Mouse (Mus musculus): ENCODE data around the gene Foxn3. TPM values are rescaled to one million over a fixed set of nuclear protein-coding genes. Genes with fewer than 3 reads are reported as not detected.
"Not testable (repeated sequence)": the region's sequence is repeated elsewhere in the genome, so short reads cannot be mapped to it uniquely, and the experiment has no call there.

Gene Foxn3
- polyA plus RNA-seq, 1 experiment from 2014 or later = 97.6 TPM

GRCm38 (mm10) chr12:99194120-99194519 is 369.3 kb downstream of the Foxn3 start:
- WGBS = 90% methylated on average over 17 of the region's 17 CpGs
- H3K4me3 ChIP-seq (replicated peaks); H3K4me2 ChIP-seq (replicated peaks); H3K9ac ChIP-seq; H3K27ac ChIP-seq (replicated peaks); H3K27me3 ChIP-seq; H3K36me3 ChIP-seq; H3K9me3 ChIP-seq (replicated peaks); ATAC-seq (ENCODE audit: insufficient number of reproducible peaks, low FRiP score, low TSS enrichment, low read depth): not testable (repeated sequence)
- peaks cover 13% of the 10 kb centered on the region for H3K4me1 ChIP-seq

DNA sequence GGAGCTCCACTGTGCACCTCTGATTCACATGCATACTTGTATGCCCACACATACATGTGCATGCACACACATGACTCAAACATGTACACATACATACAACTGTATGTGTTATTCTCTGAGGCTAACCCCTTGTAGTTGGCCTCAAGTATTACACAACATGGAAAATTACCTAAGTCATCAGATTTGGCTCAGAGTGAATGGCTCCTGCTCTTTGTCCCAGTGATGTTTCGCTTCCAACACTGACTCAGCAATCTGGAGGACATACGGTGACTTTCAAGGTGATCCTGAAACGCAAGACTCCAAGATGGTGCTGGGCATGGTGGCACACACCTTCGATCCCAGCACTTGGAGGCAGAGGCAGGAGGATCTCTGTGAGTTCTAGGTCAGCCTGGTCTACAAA is 375.7 kb downstream of the Foxn3 start:
- WGBS = 89% methylated on average over 4 of the region's 4 CpGs
- ATAC-seq (ENCODE audit: insufficient number of reproducible peaks, low FRiP score, low TSS enrichment, low read depth) = no peak

DNA sequence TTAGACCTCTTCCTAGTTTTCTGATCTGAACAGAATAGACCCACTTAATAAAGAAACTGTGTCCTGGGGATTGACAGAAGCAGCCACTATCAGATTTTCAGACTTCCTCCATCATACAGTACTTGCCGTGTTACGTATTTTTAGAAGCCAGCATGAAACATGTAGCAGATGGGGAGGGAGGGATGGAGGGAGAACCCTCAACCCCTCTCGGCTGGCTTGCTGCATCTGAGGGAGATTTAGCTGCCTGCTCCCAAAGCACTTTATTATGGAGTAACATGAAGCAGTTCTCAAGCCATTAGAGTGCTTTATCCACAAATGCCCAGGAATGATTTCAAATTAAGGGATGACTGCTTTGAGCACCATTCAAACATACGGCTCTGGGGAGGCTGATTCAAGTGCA is 377.1 kb downstream of the Foxn3 start:
- Histone ChIP-seq H3K4me3 (replicated peaks) (no peak overlapping the region), H3K27ac (replicated peaks) (no peak overlapping the region), H3K36me3 (no peaks in the 10 kb centered on the region), H3K27me3 (no peaks in the 10 kb centered on the region), H3K4me1 (no peaks in the 10 kb centered on the region), H3K9me3 (replicated peaks) (no peaks in the 10 kb centered on the region), H3K4me2 (replicated peaks) (no peak overlapping the region), H3K9ac (no peak overlapping the region)
- no peak for ATAC-seq (ENCODE audit: insufficient number of reproducible peaks, low FRiP score, low TSS enrichment, low read depth)
- WGBS = 28% methylated on average over 4 of the region's 4 CpGs

More for the DNA sequence above, 375.7 kb downstream of the Foxn3 start:
- H3K9me3 ChIP-seq (replicated peaks) = no peaks in the 10 kb centered on the region
- no peak overlapping the region for H3K4me3 ChIP-seq (replicated peaks)
- no peak overlapping the region for H3K9ac ChIP-seq
- no peaks in the 10 kb centered on the region for H3K36me3 ChIP-seq
- H3K27me3 ChIP-seq = no peaks in the 10 kb centered on the region
- no peak overlapping the region for H3K27ac ChIP-seq (replicated peaks)
- no peak overlapping the region for H3K4me2 ChIP-seq (replicated peaks)
- H3K4me1 ChIP-seq = no peaks in the 10 kb centered on the region

- no peak overlapping the region for H3K4me2 ChIP-seq (replicated peaks)
- no peak overlapping the region for H3K4me3 ChIP-seq (replicated peaks)
- H3K36me3 ChIP-seq = no peaks in the 10 kb centered on the region
- no peak for ATAC-seq (ENCODE audit: insufficient number of reproducible peaks, low FRiP score, low TSS enrichment, low read depth)
- no peak overlapping the region for H3K27ac ChIP-seq (replicated peaks)
- no peaks in the 10 kb centered on the region for H3K9me3 ChIP-seq (replicated peaks)
- WGBS = 82% methylated on average over 7 of the region's 7 CpGs
- no peaks in the 10 kb centered on the region for H3K27me3 ChIP-seq
- H3K4me1 ChIP-seq = no peaks in the 10 kb centered on the region
- no peak overlapping the region for H3K9ac ChIP-seq
Observed at GRCm38 (mm10) chr12:99183261-99183792, 380.1 kb downstream of the Foxn3 start.

DNA sequence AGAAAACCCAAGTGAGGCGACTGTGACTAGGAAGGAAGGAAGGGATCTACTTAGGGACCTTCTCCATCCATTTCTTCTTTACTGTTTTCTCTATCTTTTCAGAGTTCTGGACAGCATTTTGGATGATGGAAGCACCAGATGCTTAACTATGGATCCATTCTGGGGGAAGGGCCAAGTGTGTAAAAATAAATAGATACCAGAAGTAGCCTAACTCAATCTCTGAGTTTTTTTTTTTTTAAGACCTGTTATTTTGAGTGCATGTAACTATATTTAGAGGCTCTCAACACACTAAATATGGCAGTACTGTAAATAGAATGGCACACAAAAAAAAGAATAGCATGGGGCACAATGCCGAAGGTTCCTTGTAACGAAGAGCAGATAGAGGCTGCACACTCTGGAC is 381.0 kb downstream of the Foxn3 start:
- Histone ChIP-seq H3K27me3 (no peaks in the 10 kb centered on the region), H3K27ac (replicated peaks) (no peak overlapping the region), H3K36me3 (no peaks in the 10 kb centered on the region), H3K4me1 (no peaks in the 10 kb centered on the region), H3K9me3 (replicated peaks) (no peaks in the 10 kb centered on the region), H3K4me3 (replicated peaks) (no peak overlapping the region), H3K4me2 (replicated peaks) (no peak overlapping the region), H3K9ac (no peak overlapping the region)
- no peak for ATAC-seq (ENCODE audit: insufficient number of reproducible peaks, low FRiP score, low TSS enrichment, low read depth)
- 79% methylated on average over 3 of the region's 3 CpGs for WGBS

DNA sequence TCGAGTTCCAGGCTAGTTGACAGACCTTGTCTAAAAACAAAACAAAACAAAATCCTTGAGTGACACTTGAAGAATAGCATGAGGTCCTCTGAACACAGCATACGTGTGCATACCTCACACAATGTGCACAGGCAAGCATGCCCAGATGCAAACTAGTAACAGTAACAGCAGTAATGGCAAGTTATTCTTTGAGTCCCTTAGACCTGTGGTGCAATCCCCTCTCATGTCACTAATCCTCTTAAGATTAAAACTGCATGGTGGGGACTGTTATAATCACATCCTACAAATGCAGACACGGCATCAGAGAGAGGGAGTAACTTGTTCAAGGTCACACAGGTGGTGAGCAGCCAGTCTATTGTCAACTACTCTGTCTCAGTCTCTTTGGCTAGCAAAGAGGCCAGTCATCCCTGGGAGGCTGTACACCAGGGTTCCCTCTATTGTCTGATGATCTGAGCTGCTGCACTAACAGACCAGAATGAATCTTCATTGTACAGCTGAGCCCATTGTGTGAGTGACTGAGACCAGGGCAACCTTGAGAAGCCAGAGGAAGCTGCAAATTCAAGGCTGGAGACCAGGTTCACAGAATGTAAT is 383.1 kb downstream of the Foxn3 start:
- 68% methylated on average over 3 of the region's 3 CpGs for WGBS
- no peak for ATAC-seq (ENCODE audit: insufficient number of reproducible peaks, low FRiP score, low TSS enrichment, low read depth)

DNA sequence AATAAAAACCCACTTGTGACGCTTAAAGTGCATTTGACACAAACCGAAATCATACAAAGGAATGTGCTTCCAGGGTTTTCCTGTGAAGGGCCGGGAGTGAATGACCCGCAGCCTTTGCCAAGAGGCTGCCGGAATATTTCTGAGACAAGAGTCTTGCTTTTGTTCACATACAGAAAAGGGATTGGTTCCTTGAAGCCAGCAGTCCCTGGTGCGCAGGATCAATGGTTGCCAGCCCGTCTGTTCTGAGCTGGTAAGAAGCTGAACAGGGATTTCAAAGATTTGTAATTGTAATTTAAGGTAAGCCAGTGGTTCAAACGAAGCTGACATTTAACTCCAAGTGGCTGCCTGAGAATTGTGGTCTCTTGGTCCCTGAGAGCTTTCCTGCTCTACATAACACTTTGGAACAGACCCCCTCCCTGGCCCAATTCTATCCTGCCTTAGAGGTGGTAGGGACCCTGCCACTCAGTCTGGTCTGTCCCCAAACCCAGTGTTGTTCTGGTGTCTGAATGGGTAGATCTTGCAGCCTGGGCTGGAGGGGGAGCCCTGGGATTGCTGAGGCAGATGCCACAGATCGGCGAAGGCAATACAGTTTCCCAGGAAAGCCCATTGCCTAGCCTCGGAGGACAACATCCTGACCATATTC is 388.3 kb downstream of the Foxn3 start:
- no peak for ATAC-seq (ENCODE audit: insufficient number of reproducible peaks, low FRiP score, low TSS enrichment, low read depth)

More for the DNA sequence above, 383.1 kb downstream of the Foxn3 start:
- no peaks in the 10 kb centered on the region for H3K27me3 ChIP-seq
- no peaks in the 10 kb centered on the region for H3K36me3 ChIP-seq
- no peaks in the 10 kb centered on the region for H3K9me3 ChIP-seq (replicated peaks)
- no peak overlapping the region for H3K9ac ChIP-seq
- no peak overlapping the region for H3K4me3 ChIP-seq (replicated peaks)
- no peak overlapping the region for H3K27ac ChIP-seq (replicated peaks)
- no peaks in the 10 kb centered on the region for H3K4me1 ChIP-seq
- H3K4me2 ChIP-seq (replicated peaks) = no peak overlapping the region

DNA sequence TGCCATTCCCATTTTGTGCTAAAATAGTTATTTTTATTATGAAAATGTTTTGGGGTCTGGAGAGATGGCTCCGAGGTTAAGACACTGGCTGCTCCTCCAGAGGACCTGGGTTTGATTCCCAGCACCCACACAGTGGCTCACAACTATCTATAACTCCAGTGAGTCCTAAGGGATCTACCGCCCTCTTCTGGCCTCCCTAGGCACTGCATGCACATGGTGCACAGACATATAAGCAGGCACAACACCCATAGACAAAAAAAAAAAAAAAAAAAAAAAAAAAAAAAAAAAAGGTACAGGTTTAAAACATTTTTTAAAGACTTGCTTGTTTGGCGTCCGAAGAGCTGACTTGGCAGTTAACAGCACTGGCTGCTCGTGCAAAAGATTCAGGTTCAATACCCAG is 391.2 kb downstream of the Foxn3 start:
- no peak overlapping the region for H3K4me3 ChIP-seq (replicated peaks)
- H3K9me3 ChIP-seq (replicated peaks) = no peaks in the 10 kb centered on the region
- no peak overlapping the region for H3K9ac ChIP-seq
- no peak overlapping the region for H3K27ac ChIP-seq (replicated peaks)
- no peak overlapping the region for H3K4me2 ChIP-seq (replicated peaks)
- H3K27me3 ChIP-seq = no peaks in the 10 kb centered on the region
- H3K36me3 ChIP-seq = no peaks in the 10 kb centered on the region
- no peak for ATAC-seq (ENCODE audit: insufficient number of reproducible peaks, low FRiP score, low TSS enrichment, low read depth)
- no peaks in the 10 kb centered on the region for H3K4me1 ChIP-seq
- 89% methylated on average over 5 of the region's 5 CpGs for WGBS

More for the DNA sequence above, 388.3 kb downstream of the Foxn3 start:
- Histone ChIP-seq H3K4me1 (no peaks in the 10 kb centered on the region), H3K4me3 (replicated peaks) (no peak overlapping the region), H3K9me3 (replicated peaks) (no peaks in the 10 kb centered on the region), H3K4me2 (replicated peaks) (no peak overlapping the region), H3K36me3 (no peaks in the 10 kb centered on the region), H3K9ac (no peak overlapping the region), H3K27me3 (no peaks in the 10 kb centered on the region), H3K27ac (replicated peaks) (no peak overlapping the region)
- 71% methylated on average over 11 of the region's 11 CpGs for WGBS

- no peak for ATAC-seq (ENCODE audit: insufficient number of reproducible peaks, low FRiP score, low TSS enrichment, low read depth)
- Histone ChIP-seq H3K4me1 (no peaks in the 10 kb centered on the region), H3K4me3 (replicated peaks) (no peak overlapping the region), H3K27ac (replicated peaks) (no peak overlapping the region), H3K4me2 (replicated peaks) (no peak overlapping the region), H3K36me3 (no peaks in the 10 kb centered on the region), H3K9me3 (replicated peaks) (no peaks in the 10 kb centered on the region), H3K9ac (no peak overlapping the region), H3K27me3 (no peaks in the 10 kb centered on the region)
- 73% methylated on average over 6 of the region's 6 CpGs for WGBS
Observed at GRCm38 (mm10) chr12:99169925-99170324, 393.5 kb downstream of the Foxn3 start.

- Histone ChIP-seq H3K9me3 (replicated peaks) (no peaks in the 10 kb centered on the region), H3K27ac (replicated peaks) (no peak overlapping the region), H3K4me2 (replicated peaks) (no peak overlapping the region), H3K4me3 (replicated peaks) (no peak overlapping the region), H3K4me1 (no peaks in the 10 kb centered on the region), H3K9ac (no peak overlapping the region), H3K36me3 (no peaks in the 10 kb centered on the region), H3K27me3 (no peaks in the 10 kb centered on the region)
- WGBS = 90% methylated on average over 6 of the region's 6 CpGs
- ATAC-seq (ENCODE audit: insufficient number of reproducible peaks, low FRiP score, low TSS enrichment, low read depth) = no peak
Observed at GRCm38 (mm10) chr12:99166091-99166490, 397.3 kb downstream of the Foxn3 start.

DNA sequence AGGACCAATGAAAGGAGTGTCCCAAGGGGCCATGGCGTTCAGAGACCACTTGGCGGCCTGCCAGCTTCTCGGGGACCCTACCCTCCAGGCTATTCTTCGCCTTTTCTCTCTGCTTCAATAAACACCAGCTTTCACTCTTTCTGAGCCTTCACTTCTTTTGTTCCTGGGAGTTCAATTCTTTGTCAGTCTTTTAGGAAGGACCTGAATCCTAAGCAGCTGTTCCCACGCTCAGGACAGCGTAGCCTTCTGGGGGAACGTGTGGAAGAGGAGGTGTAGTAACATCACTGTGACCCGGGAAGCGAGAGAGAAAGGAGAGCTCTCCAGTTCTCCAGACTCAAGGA is 400.1 kb downstream of the Foxn3 start:
- H3K9me3 ChIP-seq (replicated peaks) = no peaks in the 10 kb centered on the region
- H3K4me1 ChIP-seq = no peaks in the 10 kb centered on the region
- no peak overlapping the region for H3K4me3 ChIP-seq (replicated peaks)
- no peaks in the 10 kb centered on the region for H3K36me3 ChIP-seq
- H3K9ac ChIP-seq = no peak overlapping the region
- H3K4me2 ChIP-seq (replicated peaks) = no peak overlapping the region
- 66% methylated on average over 9 of the region's 9 CpGs for WGBS
- H3K27ac ChIP-seq (replicated peaks) = no peak overlapping the region
- no peaks in the 10 kb centered on the region for H3K27me3 ChIP-seq
- no peak for ATAC-seq (ENCODE audit: insufficient number of reproducible peaks, low FRiP score, low TSS enrichment, low read depth)

Data from embryonic facial prominence, embryonic 15.5 days (tissue).